Mouse (Mus musculus): Measurements from ENCODE around the gene Mepce.

GRCm38 (mm10) chr5:137775587-137776290 lies 11.7 kb downstream of the Mepce start:
- TF ChIP-seq CTCF (conservative IDR thresholded peaks at IDR 0.05; ENCODE audit: low read length) (no peak), POU5F1 (IDR thresholded peaks at IDR 0.05; ENCODE audit: borderline replicate concordance, low read length) (no peak)
